Mouse (Mus musculus) heart, adult 11 months (tissue): Measurements from ENCODE around the gene Gm20517.

ENCODE experiments used
- DNase-seq: peaks from one replicate; pipeline ENCODE4 v3.0.0; 2022

Gene Gm20517

DNA sequence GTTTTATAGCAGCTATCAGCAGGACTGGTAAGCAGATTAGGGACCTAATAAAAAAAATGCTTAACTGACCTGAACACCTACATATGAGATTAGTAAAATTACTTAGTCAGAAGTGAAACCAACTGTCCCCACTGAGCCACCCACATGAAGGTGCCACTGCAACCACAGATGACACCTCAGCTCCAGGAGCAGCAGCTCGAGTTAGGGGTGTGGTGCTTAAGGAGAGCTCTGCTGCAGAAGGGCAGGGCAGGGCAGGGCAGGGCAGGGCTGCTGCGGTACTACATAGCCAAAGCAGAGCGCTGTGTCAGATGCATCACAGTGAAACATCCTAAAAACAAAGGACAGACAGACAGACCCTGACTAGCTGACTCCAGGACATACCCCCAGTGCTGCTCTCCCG, 71.4 kb downstream of the Gm20517 start:
- peak; percentile 75 for DNase-seq

DNA sequence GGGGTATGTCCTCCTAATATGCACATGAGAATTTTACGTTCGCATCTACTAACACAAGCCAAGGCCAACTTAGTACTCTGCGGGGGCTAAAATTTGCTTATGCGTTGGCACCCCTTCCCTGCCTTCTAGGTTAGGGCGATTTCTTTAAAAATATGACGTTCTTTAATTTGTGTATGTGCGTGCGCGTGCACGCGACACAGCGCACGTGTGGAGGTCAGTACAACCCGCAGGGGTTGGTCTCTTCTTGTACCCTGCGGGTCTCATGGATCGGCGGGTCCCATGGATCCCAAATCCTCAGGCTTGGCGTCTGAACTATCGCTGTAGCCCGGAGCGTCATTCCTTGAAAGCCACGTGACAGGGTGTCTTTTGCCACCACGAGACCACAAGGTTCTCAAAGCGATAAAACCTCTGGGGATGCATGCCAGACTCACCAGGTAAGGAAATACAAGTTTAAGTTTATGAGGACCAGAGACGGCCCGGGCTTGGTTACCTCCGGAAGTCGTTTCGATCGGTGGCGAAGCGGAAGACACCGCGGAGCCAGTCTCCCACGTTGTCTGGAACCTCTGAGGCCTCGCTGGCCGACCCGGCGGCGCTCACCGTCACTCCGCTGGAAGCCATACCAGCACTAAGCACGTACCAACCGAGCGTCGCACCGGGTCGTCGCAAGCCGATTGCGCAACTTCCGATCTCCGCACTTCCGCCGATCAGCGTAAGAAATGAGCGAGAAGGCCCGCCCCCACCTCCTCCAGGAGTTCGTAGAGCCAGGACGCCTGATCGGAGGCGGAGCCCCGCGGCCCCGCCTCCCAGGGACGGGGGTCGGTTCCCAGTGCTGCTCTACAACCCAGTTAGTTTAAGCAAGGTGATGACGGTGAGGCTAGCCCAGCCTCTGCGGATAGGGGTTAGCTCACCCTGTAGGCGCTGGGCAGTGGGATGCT, 76.3 kb downstream of the Gm20517 start:
- DNase-seq: peak; percentile 99

DNA sequence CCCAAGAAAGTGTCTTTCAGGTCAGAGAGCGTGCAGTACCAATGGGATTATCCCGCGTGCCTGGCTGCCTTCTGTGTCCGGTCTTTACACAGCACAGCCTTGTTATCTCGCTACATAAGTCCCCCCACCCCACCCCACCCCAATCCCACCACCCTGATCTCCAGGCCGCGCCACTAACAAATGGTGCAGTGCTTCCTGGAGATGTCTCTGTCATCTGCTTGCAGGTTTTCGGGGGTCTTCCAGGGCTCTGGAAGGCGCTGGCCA, 76.9 kb downstream of the Gm20517 start, which contains the start of gene Tomm6:
Tomm6 (minus strand) TSS at position 43 of the 264 bp plus-strand sequence.
- no peak for DNase-seq

- peak; percentile 98 for DNase-seq
Measured at GRCm38 (mm10) chr17:47688608-47689575, 77.5 kb downstream of the Gm20517 start, which contains the start of gene Frs3. Gene Frs3, plus strand, starts transcription at chr17:47689030.

GRCm38 (mm10) chr17:47689894-47690293, 78.5 kb downstream of the Gm20517 start:
- no peak for DNase-seq

GRCm38 (mm10) chr17:47691650-47692049, 80.3 kb downstream of the Gm20517 start:
- no peak for DNase-seq

GRCm38 (mm10) chr17:47693671-47694441, 82.5 kb downstream of the Gm20517 start:
- DNase-seq: peak; percentile 98

- DNase-seq: no peak
Measured at GRCm38 (mm10) chr17:47694442-47694502, 82.9 kb downstream of the Gm20517 start, which contains the start of gene Gm21981. Gene Gm21981, minus strand, starts transcription at chr17:47694455.

- DNase-seq: peak; percentile 100
Measured at GRCm38 (mm10) chr17:47694503-47695336, 83.3 kb downstream of the Gm20517 start, which contains the start of gene Prickle4. Gene Prickle4, minus strand, starts transcription at chr17:47694736.

DNA sequence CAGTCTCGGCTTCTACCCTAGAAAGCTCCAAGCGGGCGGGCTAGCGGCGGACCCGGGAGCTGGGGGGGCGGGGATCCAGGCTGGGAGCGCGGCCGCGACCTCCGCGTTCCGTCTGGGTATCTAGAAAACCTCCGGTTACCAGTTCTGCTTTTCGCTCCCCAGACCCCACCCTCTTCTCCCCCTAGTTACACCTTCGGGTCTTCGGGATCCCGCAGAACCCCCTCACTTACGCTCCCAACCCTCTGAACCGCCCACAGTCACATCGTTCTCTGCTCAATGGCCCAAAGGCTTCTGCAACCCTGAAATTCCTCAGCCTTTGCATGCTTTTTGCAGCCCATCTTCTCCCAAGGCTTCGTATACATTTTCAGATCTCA, 83.9 kb downstream of the Gm20517 start:
- no peak for DNase-seq

GRCm38 (mm10) chr17:47698156-47698555, 86.8 kb downstream of the Gm20517 start:
- DNase-seq: no peak

GRCm38 (mm10) chr17:47699055-47699454, 87.7 kb downstream of the Gm20517 start:
- DNase-seq: no peak

GRCm38 (mm10) chr17:47701793-47702192, 90.4 kb downstream of the Gm20517 start:
- DNase-seq: no peak

DNA sequence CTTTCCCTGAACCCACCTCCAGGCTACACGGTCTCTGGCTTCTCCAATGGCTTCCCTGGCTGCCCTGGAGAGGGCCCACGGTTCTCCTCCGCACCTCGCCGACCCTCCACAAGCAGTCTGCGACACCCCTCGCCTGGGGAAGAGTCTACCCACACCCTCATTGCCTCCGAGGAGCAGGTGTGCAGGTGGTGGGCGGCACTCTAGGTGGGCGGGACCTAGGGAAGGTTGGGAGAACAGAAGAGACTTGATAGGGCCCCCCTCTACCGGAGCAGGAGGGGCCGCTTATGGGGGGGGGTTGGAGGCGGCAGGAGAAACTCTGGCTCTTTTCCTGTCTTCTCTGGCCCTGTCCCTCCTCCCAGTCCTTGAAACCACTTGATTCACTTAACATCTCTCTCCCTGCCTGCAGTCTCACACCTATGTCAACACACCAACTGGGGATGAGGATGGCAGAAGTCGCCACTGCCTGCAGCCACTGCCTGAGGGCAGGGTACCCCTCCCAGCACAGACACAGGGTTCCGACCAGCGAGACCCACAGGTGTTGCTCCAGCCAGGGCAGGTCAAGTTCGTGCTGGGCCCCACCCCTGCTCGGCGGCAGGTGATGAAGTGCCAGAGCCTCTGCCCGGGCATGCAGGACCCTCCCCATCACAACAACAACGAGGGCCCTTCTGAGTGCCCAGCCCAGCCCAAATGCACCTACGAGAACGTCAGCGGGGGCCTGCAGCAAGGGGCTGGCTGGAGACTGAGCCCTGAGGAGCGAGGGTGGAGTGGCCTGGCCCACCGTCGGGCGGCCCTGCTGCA, 91.4 kb downstream of the Gm20517 start:
- DNase-seq: peak; percentile 93

- DNase-seq: no peak
Measured at GRCm38 (mm10) chr17:47703556-47703955, 92.2 kb downstream of the Gm20517 start.

GRCm38 (mm10) chr17:47704692-47705091, 93.3 kb downstream of the Gm20517 start:
- DNase-seq: no peak

DNA sequence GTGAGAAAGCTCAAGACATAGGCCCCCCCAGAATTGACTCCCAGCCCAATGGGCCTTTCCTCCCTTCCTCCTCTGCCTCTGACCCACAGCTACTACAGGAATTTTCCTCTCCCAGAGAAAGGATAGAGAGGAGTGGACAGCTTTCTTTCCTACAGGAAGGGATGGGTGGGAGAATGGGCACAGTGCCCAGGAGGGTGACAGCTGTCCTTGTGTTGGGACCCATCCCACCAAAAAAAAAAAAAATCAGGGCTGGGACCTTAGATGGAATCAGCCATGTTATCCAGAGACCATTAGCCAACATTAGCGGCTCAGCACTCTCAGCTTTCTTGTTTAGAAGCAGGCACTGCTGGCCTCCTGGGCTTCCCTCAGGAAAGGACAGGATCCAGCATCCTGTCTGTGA, 94.8 kb downstream of the Gm20517 start:
- DNase-seq: no peak

DNA sequence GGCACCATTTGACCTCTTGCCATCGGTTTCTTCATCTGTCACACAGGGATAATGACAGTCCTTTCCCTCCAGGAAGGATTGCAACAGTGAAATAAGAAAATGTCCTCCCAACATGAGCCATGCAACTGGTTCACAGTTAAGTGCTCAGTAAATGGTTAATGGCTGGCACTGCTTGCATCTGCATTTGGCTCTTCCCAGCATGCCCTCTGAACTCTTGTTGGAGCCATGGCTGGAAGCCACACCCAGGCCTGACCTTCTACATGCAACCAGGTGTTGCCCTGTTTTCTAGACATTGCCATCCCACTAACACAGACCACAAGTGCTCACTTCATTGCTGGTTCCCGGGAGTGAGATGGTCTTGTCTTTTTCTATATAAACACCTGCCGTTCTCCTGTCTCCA, 96.6 kb downstream of the Gm20517 start:
- no peak for DNase-seq

- DNase-seq: no peak
Measured at GRCm38 (mm10) chr17:47708972-47709371, 97.6 kb downstream of the Gm20517 start.

DNA sequence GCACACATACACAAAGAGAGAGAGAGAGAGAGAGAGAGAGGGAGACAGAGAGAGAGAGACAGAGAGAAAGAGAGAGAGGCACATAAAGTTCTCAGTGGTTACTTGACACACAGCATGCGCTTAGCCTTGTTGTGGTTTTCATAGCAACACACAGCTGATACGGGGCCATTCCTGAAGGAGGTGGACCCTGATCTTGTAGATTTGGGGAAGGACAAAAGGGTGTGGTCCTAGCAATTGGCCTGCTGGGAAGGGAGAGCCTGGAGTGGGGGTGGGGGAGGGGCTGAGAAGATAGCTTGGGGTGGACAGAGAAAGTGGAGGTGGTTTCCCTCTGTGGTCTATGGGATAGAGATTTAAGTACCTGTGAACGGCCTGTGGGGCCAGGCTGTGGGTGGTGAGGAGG, 98.6 kb downstream of the Gm20517 start:
- DNase-seq: no peak

- no peak for DNase-seq
Measured at GRCm38 (mm10) chr17:47711883-47712282, 100.5 kb downstream of the Gm20517 start.
